Mouse (Mus musculus) liver, embryonic 11.5 days (tissue): ENCODE results near the gene Klf7. TPM values are rescaled to one million over a fixed set of nuclear protein-coding genes. Genes with fewer than 3 reads are reported as not detected.
A peak's percentile ranks its signal among the peaks of the same experiment; 100 is the strongest.

Experiments used
- ATAC-seq: fragments of 200-750 bp; cut with Nextera tagmentation; replicated peaks from 2 replicates; pipeline ENCODE4 v1.8.0; 2017; ENCODE audit warnings: moderate number of reproducible peaks, mild to moderate bottlenecking, moderate TSS enrichment, moderate library complexity; ENCODE audit not compliant: low FRiP score
- DNase-seq: peaks from one replicate; pipeline ENCODE4 v3.0.0-alpha.2; 2017; ENCODE audit warnings: low spot score
- H3K27ac ChIP-seq: fragments of 300-500 bp; sonication (generic); 2 replicates; pipeline ENCODE4 v1.5.1; 2014; ENCODE audit warnings: mild to moderate bottlenecking, low read depth, low read length, control low read depth
- H3K27me3 ChIP-seq: fragments of 300-500 bp; sonication (generic); replicated peaks from 2 replicates; pipeline ENCODE4 v1.6.1; 2014; ENCODE audit warnings: low read length, mixed read lengths; ENCODE audit not compliant: control insufficient read depth, insufficient read depth
- H3K36me3 ChIP-seq: fragments of 300-500 bp; sonication (generic); 2 replicates; pipeline ENCODE4 v1.6.1; 2014; ENCODE audit warnings: mild to moderate bottlenecking, low read length, moderate library complexity, mixed read lengths; ENCODE audit not compliant: control insufficient read depth, insufficient read depth
- H3K4me1 ChIP-seq: fragments of 300-500 bp; sonication (generic); replicated peaks from 2 replicates; pipeline ENCODE4 v1.6.1; 2014; ENCODE audit warnings: low read length, mixed read lengths; ENCODE audit not compliant: control insufficient read depth, insufficient read depth
- H3K4me2 ChIP-seq: fragments of 300-500 bp; sonication (generic); 2 replicates; pipeline ENCODE4 v1.6.1; 2014; ENCODE audit warnings: mild to moderate bottlenecking, control low read depth, moderate library complexity
- H3K4me3 ChIP-seq: fragments of 300-500 bp; sonication (generic); 2 replicates; pipeline ENCODE4 v1.5.1; 2014; ENCODE audit warnings: low read depth, low read length, control low read depth
- H3K9ac ChIP-seq: fragments of 300-500 bp; sonication (generic); 2 replicates; pipeline ENCODE4 v1.6.1; 2014; ENCODE audit warnings: low read depth, low read length, control low read depth
- H3K9me3 ChIP-seq: fragments of 300-500 bp; sonication (generic); 2 replicates; pipeline ENCODE4 v1.6.1; 2016; ENCODE audit warnings: low read length, inconsistent platforms, mixed read lengths; ENCODE audit not compliant: control insufficient read depth
- WGBS: fragments of 180-500 bp; shearing (Covaris S2); extraction: QIAGEN DNeasy Blood & Tissue Kit; methylation state at CpG from one replicate; pipeline ENCODE4 v1.1.7; 2014; 5-methylcytosine and 5-hydroxymethylcytosine counted together
- polyA plus RNA-seq: library from polyadenylated mRNA; unstranded; fragments of >200 nt; fragmentation: Nextera tagmentation; extraction: Ambion mirVana; gene quantifications from 2 replicates; pipeline ENCODE4 v1.2.1, GENCODE M21; 2014

The Klf7 gene
- polyA plus RNA-seq, 1 experiment from 2014 or later: 10.1 TPM

GRCm38 (mm10) chr1:64093018-64093417, 29.1 kb downstream of the Klf7 start:
- no peak for ATAC-seq
- Histone ChIP-seq H3K4me3 (no peak overlapping the region), H3K9ac (no peak overlapping the region), H3K4me1 (peaks cover 13% of the 10 kb centered on the region), H3K9me3 (no peaks in the 10 kb centered on the region), H3K27me3 (no peaks in the 10 kb centered on the region), H3K27ac (no peak overlapping the region), H3K4me2 (no peak overlapping the region), H3K36me3 (no peaks in the 10 kb centered on the region)
- 94% methylated on average over 5 of the region's 5 CpGs for WGBS
- DNase-seq: no peak

- DNase-seq (no peak), ATAC-seq (no peak)
- H3K4me2 ChIP-seq: no peak overlapping the region
- H3K27me3 ChIP-seq: no peaks in the 10 kb centered on the region
- no peaks in the 10 kb centered on the region for H3K36me3 ChIP-seq
- H3K9ac ChIP-seq: no peak overlapping the region
- H3K4me3 ChIP-seq: no peak overlapping the region
- no peaks in the 10 kb centered on the region for H3K9me3 ChIP-seq
- no peak overlapping the region for H3K27ac ChIP-seq
- peaks cover 5% of the 10 kb centered on the region for H3K4me1 ChIP-seq
- WGBS: 85% methylated on average over 9 of the region's 9 CpGs
Measured at GRCm38 (mm10) chr1:64091591-64091990, 30.5 kb downstream of the Klf7 start.

GRCm38 (mm10) chr1:64090566-64090965, 31.5 kb downstream of the Klf7 start:
- no peak overlapping the region for H3K4me2 ChIP-seq
- H3K9ac ChIP-seq: no peak overlapping the region
- WGBS: 87% methylated on average over 5 of the region's 5 CpGs
- H3K27me3 ChIP-seq: no peaks in the 10 kb centered on the region
- ATAC-seq (no peak), DNase-seq (no peak)
- H3K36me3 ChIP-seq: no peaks in the 10 kb centered on the region
- H3K4me3 ChIP-seq: no peak overlapping the region
- H3K4me1 ChIP-seq: 0 out of 2 replicates have a peak, but pooled peaks cover 2% of the 10 kb centered on the region
- no peaks in the 10 kb centered on the region for H3K9me3 ChIP-seq
- H3K27ac ChIP-seq: no peak overlapping the region

GRCm38 (mm10) chr1:64089691-64090090, 32.4 kb downstream of the Klf7 start:
- WGBS: 67% methylated on average over 1 of the region's 1 CpGs
- no peak for DNase-seq
- Histone ChIP-seq H3K9me3 (no peaks in the 10 kb centered on the region), H3K27me3 (no peaks in the 10 kb centered on the region), H3K36me3 (no peaks in the 10 kb centered on the region), H3K27ac (no peak overlapping the region), H3K4me1 (peaks cover 8% of the 10 kb centered on the region), H3K9ac (no peak overlapping the region), H3K4me3 (no peak overlapping the region), H3K4me2 (no peak overlapping the region)
- ATAC-seq: no peak

GRCm38 (mm10) chr1:64088604-64089320, 33.3 kb downstream of the Klf7 start:
- WGBS: 69% methylated on average over 12 of the region's 12 CpGs
- H3K9me3 ChIP-seq: no peaks in the 10 kb centered on the region
- no peaks in the 10 kb centered on the region for H3K27me3 ChIP-seq
- no peak overlapping the region for H3K4me2 ChIP-seq
- DNase-seq (no peak), ATAC-seq (no peak)
- no peak overlapping the region for H3K9ac ChIP-seq
- H3K4me3 ChIP-seq: no peak overlapping the region
- no peak overlapping the region for H3K27ac ChIP-seq
- H3K4me1 ChIP-seq: peaks cover 13% of the 10 kb centered on the region
- H3K36me3 ChIP-seq: no peaks in the 10 kb centered on the region

- peak overlapping the region; percentile 24; the same call in 1 of the 2 replicates for H3K4me2 ChIP-seq
- H3K9ac ChIP-seq: no peak overlapping the region
- DNase-seq (no peak), ATAC-seq (no peak)
- no peaks in the 10 kb centered on the region for H3K9me3 ChIP-seq
- no peaks in the 10 kb centered on the region for H3K27me3 ChIP-seq
- WGBS: 43% methylated on average over 17 of the region's 17 CpGs
- no peaks in the 10 kb centered on the region for H3K36me3 ChIP-seq
- peaks cover 13% of the 10 kb centered on the region for H3K4me1 ChIP-seq
- no peak overlapping the region for H3K27ac ChIP-seq
- no peak overlapping the region for H3K4me3 ChIP-seq
Measured at GRCm38 (mm10) chr1:64087657-64088603, 34.2 kb downstream of the Klf7 start.

- DNase-seq (no peak), ATAC-seq (no peak)
- Histone ChIP-seq H3K27ac (no peak overlapping the region), H3K36me3 (no peaks in the 10 kb centered on the region), H3K4me2 (no peak overlapping the region), H3K27me3 (no peaks in the 10 kb centered on the region), H3K9ac (no peak overlapping the region), H3K9me3 (no peaks in the 10 kb centered on the region), H3K4me3 (no peak overlapping the region), H3K4me1 (peaks cover 19% of the 10 kb centered on the region)
- WGBS: 80% methylated on average over 4 of the region's 4 CpGs
Measured at GRCm38 (mm10) chr1:64085875-64086274, 36.2 kb downstream of the Klf7 start.

GRCm38 (mm10) chr1:64085361-64085760, 36.7 kb downstream of the Klf7 start:
- H3K36me3 ChIP-seq: no peaks in the 10 kb centered on the region
- H3K27me3 ChIP-seq: no peaks in the 10 kb centered on the region
- DNase-seq (no peak), ATAC-seq (no peak)
- H3K9me3 ChIP-seq: no peaks in the 10 kb centered on the region
- no peak overlapping the region for H3K27ac ChIP-seq
- H3K4me3 ChIP-seq: no peak overlapping the region
- no peak overlapping the region for H3K9ac ChIP-seq
- H3K4me2 ChIP-seq: no peak overlapping the region
- 82% methylated on average over 4 of the region's 4 CpGs for WGBS
- H3K4me1 ChIP-seq: peaks cover 22% of the 10 kb centered on the region
